In the genomic region with DNA sequence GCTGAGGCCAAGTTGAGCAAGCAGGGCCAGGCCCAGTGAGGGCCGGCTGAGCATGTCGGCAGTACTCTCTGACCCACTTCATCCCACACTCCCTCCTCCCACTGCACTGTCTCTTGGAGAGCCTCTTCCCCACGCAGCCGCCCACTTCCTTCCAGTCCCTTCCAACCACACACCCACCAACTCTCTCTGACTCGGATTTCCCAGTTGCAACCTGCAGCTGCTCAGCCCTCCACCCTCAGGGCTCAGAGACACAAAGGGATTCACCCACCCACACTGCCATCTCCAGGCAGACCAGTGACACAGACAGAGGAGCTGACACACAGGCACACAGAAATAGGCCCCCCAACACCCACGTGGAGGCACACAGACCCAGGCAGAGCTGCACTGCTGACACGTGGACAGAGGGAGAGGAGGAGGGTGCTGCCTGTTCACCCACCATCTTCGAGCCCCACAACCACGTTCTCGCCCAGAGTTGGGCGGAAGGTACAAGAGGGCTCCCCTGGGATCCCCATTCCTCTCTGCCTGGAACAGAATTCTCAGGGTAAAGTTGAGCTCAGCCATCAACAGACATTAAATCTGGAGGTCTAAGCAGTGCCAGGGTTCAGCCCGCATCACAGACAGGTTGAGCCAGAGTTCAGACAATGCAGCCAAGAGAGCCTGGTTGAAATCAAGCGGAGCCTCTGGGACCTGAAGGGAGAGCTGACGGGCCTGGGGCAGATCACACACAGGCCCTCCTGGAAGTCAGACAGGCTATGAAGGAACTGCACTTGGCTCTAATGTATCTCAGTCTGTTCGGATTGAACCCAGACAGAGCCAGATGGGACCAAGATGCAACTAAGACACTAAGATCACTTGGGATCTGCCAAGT, we compare ENCODE assay signal across 9 mouse cellular contexts. TPM values are rescaled to one million over a fixed set of nuclear protein-coding genes. Genes with fewer than 3 reads are reported as not detected.
DNase-seq lines count a peak whose midpoint lies in the region; ATAC-seq and TF ChIP-seq lines count a peak whose summit lies in the region.
"Had no signal": no experiment of that assay in that cellular context is flagged by ENCODE, and none has a peak within 500 bp of the region (broad histone marks: within the 10 kb centered on the region; RNA-seq: fewer than 3 reads in every experiment).

No protein-coding gene starts in this region.

- 9% methylated on average over 15 of the region's 15 CpGs for WGBS in cerebellum, adult 2 months
- WGBS in kidney, embryonic 14.5 days: 53% methylated on average over 15 of the region's 15 CpGs
- WGBS in liver, embryonic 12.5 days (ENCODE audit: insufficient replicate concordance): 50% methylated on average over 15 of the region's 15 CpGs

- peak; percentile 52 for DNase-seq in retina, postnatal 1 day
- DNase-seq in retina, embryonic 14.5 days (ENCODE audit: low spot score): no peak
- peak; percentile 68 to 71 for DNase-seq in cerebellum, adult 2 months
- peak; percentile 98 for DNase-seq in heart, adult 11 months
- peak; percentile 72 for DNase-seq in right cerebral cortex, postnatal 25 days

- no peaks in the 10 kb centered on the region for H3K27me3 ChIP-seq in cerebellum, adult 2 months (ENCODE audit: control insufficient read depth, insufficient read depth, low read length)
- H3K27me3 ChIP-seq in kidney, embryonic 14.5 days (ENCODE audit: control insufficient read depth, insufficient read depth, low read length): no peaks in the 10 kb centered on the region
- H3K27me3 ChIP-seq in liver, embryonic 12.5 days (replicated peaks): no peaks in the 10 kb centered on the region

- ATAC-seq in kidney, embryonic 14.5 days (ENCODE audit: low FRiP score, low TSS enrichment): peak; percentile 47
- ATAC-seq in liver, embryonic 12.5 days: peak; percentile 44; the same call in 1 of the 2 replicates
- no peak for ATAC-seq in erythroblast, adult 5-6 weeks (replicated peaks; ENCODE audit: low FRiP score, poor library complexity, severe bottlenecking)

- no peaks in the 10 kb centered on the region; the same call in 1 of the 2 replicates for H3K36me3 ChIP-seq in kidney, embryonic 14.5 days (ENCODE audit: control insufficient read depth, insufficient read depth, low read length)
- H3K36me3 ChIP-seq in liver, embryonic 12.5 days: no peaks in the 10 kb centered on the region

- H3K27ac ChIP-seq in cerebellum, adult 2 months (ENCODE audit: insufficient read depth, low read length): peak overlapping the region; percentile 90
- peak overlapping the region; percentile 51; the same call in 1 of the 2 replicates for H3K27ac ChIP-seq in kidney, embryonic 14.5 days (ENCODE audit: low read depth, low read length)
- H3K27ac ChIP-seq in liver, embryonic 12.5 days: peak overlapping the region; percentile 45

- no peak for TF ChIP-seq POLR2A in cerebellum, adult 2 months (IDR thresholded peaks at IDR 0.05; ENCODE audit: borderline replicate concordance, insufficient read depth, low read length)

- peak overlapping the region; percentile 31; the same call in 1 of the 2 replicates for H3K9ac ChIP-seq in kidney, embryonic 14.5 days (ENCODE audit: low read depth, low read length)
- no peak overlapping the region; the same call in 1 of the 2 replicates for H3K9ac ChIP-seq in liver, embryonic 12.5 days

- no peaks in the 10 kb centered on the region for H3K9me3 ChIP-seq in kidney, embryonic 14.5 days (ENCODE audit: control insufficient read depth, low read length)
- no peaks in the 10 kb centered on the region for H3K9me3 ChIP-seq in liver, embryonic 12.5 days (replicated peaks)

- peak; percentile 64; the same call in 1 of the 2 replicates for TF ChIP-seq CTCF in cerebellum, adult 2 months (IDR thresholded peaks at IDR 0.05; ENCODE audit: borderline replicate concordance, insufficient read depth, low read depth, low read length)

- peaks cover 56% of the 10 kb centered on the region for H3K4me1 ChIP-seq in cerebellum, adult 2 months (ENCODE audit: control insufficient read depth, insufficient read depth, low read length)
- H3K4me1 ChIP-seq in kidney, embryonic 14.5 days (ENCODE audit: control insufficient read depth, insufficient read depth, low read length): peaks cover 11% of the 10 kb centered on the region; the same call in 1 of the 2 replicates
- H3K4me1 ChIP-seq in liver, embryonic 12.5 days: peaks cover 29% of the 10 kb centered on the region

- peak overlapping the region; percentile 1 for H3K4me3 ChIP-seq in cerebellum, adult 2 months (replicated peaks; ENCODE audit: insufficient read depth, low read depth, low read length)
- H3K4me3 ChIP-seq in kidney, embryonic 14.5 days (ENCODE audit: low read length): no peak overlapping the region
- no peak overlapping the region for H3K4me3 ChIP-seq in liver, embryonic 12.5 days

- H3K4me2 ChIP-seq in kidney, embryonic 14.5 days (replicated peaks; ENCODE audit: low read depth, low read length): no peak overlapping the region
- no peak overlapping the region for H3K4me2 ChIP-seq in liver, embryonic 12.5 days

RNA-seq across cellular contexts. Expression of a gene that starts 7.9 kb away (rescaled TPM):
- polyA plus RNA-seq in cerebellum, adult 2 months (2012; rRNA removed): 127 and 153 TPM in 2 replicates
- 22.1 and 34.3 TPM in 2 replicates for polyA plus RNA-seq in kidney, embryonic 14.5 days (2014; fragmentation: Nextera tagmentation; extraction: Ambion mirVana)
- polyA plus RNA-seq in liver, embryonic 12.5 days (2016; fragmentation: Nextera tagmentation; extraction: Ambion mirVana): 19.0 and 21.1 TPM in 2 replicates
- total RNA-seq in erythroblast, adult 5-6 weeks (2015; ENCODE audit: low replicate concordance): 9.8 and 24.9 TPM in 2 replicates
- total RNA-seq in erythroblast, adult 5-6 weeks (2017; ENCODE audit: low replicate concordance): 17.0 and 17.9 TPM in 2 replicates

RNA-seq across cellular contexts. Expression of a gene that starts 8.2 kb away (rescaled TPM):
- polyA plus RNA-seq in cerebellum, adult 2 months (2012; rRNA removed): 452 and 453 TPM in 2 replicates
- polyA plus RNA-seq in kidney, embryonic 14.5 days (2014; fragmentation: Nextera tagmentation; extraction: Ambion mirVana): 2.6 and 4.4 TPM in 2 replicates
- 0.20 and 0.56 TPM in 2 replicates for polyA plus RNA-seq in liver, embryonic 12.5 days (2016; fragmentation: Nextera tagmentation; extraction: Ambion mirVana)
- total RNA-seq in erythroblast, adult 5-6 weeks (2015; ENCODE audit: low replicate concordance): not detected in 2 replicates
- not detected in 2 replicates for total RNA-seq in erythroblast, adult 5-6 weeks (2017; ENCODE audit: low replicate concordance)

RNA-seq across cellular contexts. Expression of a gene that starts 15.8 kb away (rescaled TPM):
- polyA plus RNA-seq in cerebellum, adult 2 months (2012; rRNA removed): 30.4 and 39.6 TPM in 2 replicates
- polyA plus RNA-seq in kidney, embryonic 14.5 days (2014; fragmentation: Nextera tagmentation; extraction: Ambion mirVana): 18.0 and 18.7 TPM in 2 replicates
- 28.0 and 29.8 TPM in 2 replicates for polyA plus RNA-seq in liver, embryonic 12.5 days (2016; fragmentation: Nextera tagmentation; extraction: Ambion mirVana)
- total RNA-seq in erythroblast, adult 5-6 weeks (2015; ENCODE audit: low replicate concordance): 2.7 and 9.2 TPM in 2 replicates
- 3.8 and 4.3 TPM in 2 replicates for total RNA-seq in erythroblast, adult 5-6 weeks (2017; ENCODE audit: low replicate concordance)

RNA-seq across cellular contexts. Expression of a gene that starts 30.8 kb away (rescaled TPM):
- polyA plus RNA-seq in cerebellum, adult 2 months (2012; rRNA removed): 0.46 and 0.47 TPM in 2 replicates
- polyA plus RNA-seq in kidney, embryonic 14.5 days (2014; fragmentation: Nextera tagmentation; extraction: Ambion mirVana): not detected in 2 replicates
- not detected in 2 replicates for polyA plus RNA-seq in liver, embryonic 12.5 days (2016; fragmentation: Nextera tagmentation; extraction: Ambion mirVana)
- 7.5 TPM in 1 of 2 replicates, not detected in the other for total RNA-seq in erythroblast, adult 5-6 weeks (2015; ENCODE audit: low replicate concordance)
- total RNA-seq in erythroblast, adult 5-6 weeks (2017; ENCODE audit: low replicate concordance): 2.0 and 5.3 TPM in 2 replicates
- polyA plus RNA-seq: stomach, embryonic 14.5 days had no signal

RNA-seq across cellular contexts. Expression of a gene that starts 39.7 kb away (rescaled TPM):
- 23.1 and 25.5 TPM in 2 replicates for polyA plus RNA-seq in cerebellum, adult 2 months (2012; rRNA removed)
- polyA plus RNA-seq in kidney, embryonic 14.5 days (2014; fragmentation: Nextera tagmentation; extraction: Ambion mirVana): 32.6 and 34.7 TPM in 2 replicates
- 13.1 and 13.7 TPM in 2 replicates for polyA plus RNA-seq in liver, embryonic 12.5 days (2016; fragmentation: Nextera tagmentation; extraction: Ambion mirVana)
- 3.8 and 18.2 TPM in 2 replicates for total RNA-seq in erythroblast, adult 5-6 weeks (2015; ENCODE audit: low replicate concordance)
- total RNA-seq in erythroblast, adult 5-6 weeks (2017; ENCODE audit: low replicate concordance): 8.9 and 11.3 TPM in 2 replicates

Comparison
In these comparisons a context has a peak if more than half of its experiments do, and no peak if none do; other contexts are left out.
1. RNA of a gene that starts 8.2 kb away (polyA plus RNA-seq): 452 to 453 TPM in cerebellum, adult 2 months; 2.6 to 4.4 TPM in kidney, embryonic 14.5 days and 0.20 to 0.56 TPM in liver, embryonic 12.5 days; every median in the first group is over 10 times any median in the second.
2. Peak in every context shown above with its lines, with median percentiles within 50 percentile points of each other: H3K27ac ChIP-seq.